Mouse (Mus musculus): Measurements from ENCODE around the gene Ktn1.

DNA sequence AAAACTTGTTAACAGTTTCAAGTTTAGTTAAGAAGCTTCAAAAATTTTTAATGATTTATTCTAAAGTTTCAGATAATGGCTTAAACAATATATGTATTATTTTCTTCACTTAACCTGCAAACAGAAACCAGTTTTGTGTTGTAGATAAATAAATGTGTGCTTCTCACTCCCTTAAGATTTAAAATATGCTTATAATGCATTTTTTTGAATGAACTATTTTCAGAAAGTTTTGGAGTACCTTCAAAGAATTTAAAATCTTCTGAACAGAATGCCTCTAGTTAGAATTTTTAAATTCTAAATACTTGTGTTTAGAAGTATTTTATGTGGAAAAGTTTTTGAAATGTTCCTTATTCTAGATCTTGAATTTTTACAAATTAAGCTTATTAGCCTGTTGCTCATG is 74.8 kb downstream of the Ktn1 start:
- no peak for TF ChIP-seq POLR2A (IDR thresholded peaks at IDR 0.05; ENCODE audit: borderline replicate concordance, low read depth, low read length)
- TF ChIP-seq CTCF (IDR thresholded peaks at IDR 0.05; ENCODE audit: low read depth, low read length): no peak

Measured in bone marrow macrophage, adult 2 months (primary cell).